Mouse (Mus musculus): Measurements from ENCODE around the gene Hba-x. TPM values are rescaled to one million over a fixed set of nuclear protein-coding genes. Genes with fewer than 3 reads are reported as not detected.

The Hba-x gene
- polyA plus RNA-seq, 1 experiment from 2014 or later, result 4,673 TPM

GRCm38 (mm10) chr11:32234816-32235485 is 41.2 kb upstream of the Hba-x start:
- Histone ChIP-seq H3K9me3 (ENCODE audit: control insufficient read depth, low read length) (no peaks in the 10 kb centered on the region), H3K9ac (ENCODE audit: low read depth, low read length) (no peak overlapping the region), H3K4me1 (replicated peaks; ENCODE audit: control insufficient read depth, insufficient read depth, low read length) (no peaks in the 10 kb centered on the region), H3K4me3 (ENCODE audit: low read depth, low read length) (no peak overlapping the region), H3K27ac (ENCODE audit: low read depth, low read length) (no peak overlapping the region), H3K27me3 (replicated peaks; ENCODE audit: control insufficient read depth, insufficient read depth, low read length) (no peaks in the 10 kb centered on the region), H3K36me3 (ENCODE audit: control insufficient read depth, insufficient read depth, low read length) (peaks cover 39% of the 10 kb centered on the region), H3K4me2 (no peak overlapping the region)
- 95% methylated on average over 6 of the region's 6 CpGs for WGBS
- ATAC-seq (replicated peaks; ENCODE audit: low FRiP score) (no peak), DNase-seq (ENCODE audit: low spot score) (no peak)

DNA sequence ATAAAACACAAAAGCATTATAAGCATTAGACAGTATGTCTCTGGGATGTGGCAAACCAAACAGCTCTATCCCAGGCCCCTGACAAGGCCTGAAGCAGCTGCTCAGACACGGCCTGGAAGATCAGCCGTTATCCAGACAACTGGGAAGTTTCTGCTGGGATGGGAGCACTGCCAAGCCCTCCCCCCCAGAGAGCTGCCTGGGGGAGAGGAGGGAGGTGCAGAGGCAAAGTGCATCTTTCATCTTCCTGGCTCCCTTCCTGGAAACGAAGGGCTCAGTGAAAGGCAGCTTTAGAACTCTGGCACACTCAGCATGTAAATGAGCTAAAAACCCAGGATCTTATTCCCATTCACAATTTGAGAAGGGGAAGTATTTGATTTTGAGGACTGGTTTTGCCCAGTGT is 40.6 kb upstream of the Hba-x start:
- Histone ChIP-seq H3K4me1 (replicated peaks; ENCODE audit: control insufficient read depth, insufficient read depth, low read length) (no peaks in the 10 kb centered on the region), H3K27ac (ENCODE audit: low read depth, low read length) (no peak overlapping the region), H3K36me3 (ENCODE audit: control insufficient read depth, insufficient read depth, low read length) (peaks cover 34% of the 10 kb centered on the region), H3K9me3 (ENCODE audit: control insufficient read depth, low read length) (no peaks in the 10 kb centered on the region), H3K9ac (ENCODE audit: low read depth, low read length) (no peak overlapping the region), H3K27me3 (replicated peaks; ENCODE audit: control insufficient read depth, insufficient read depth, low read length) (no peaks in the 10 kb centered on the region), H3K4me2 (no peak overlapping the region), H3K4me3 (ENCODE audit: low read depth, low read length) (no peak overlapping the region)
- ATAC-seq (replicated peaks; ENCODE audit: low FRiP score) (no peak), DNase-seq (ENCODE audit: low spot score) (no peak)
- WGBS, result 82% methylated on average over 3 of the region's 3 CpGs

GRCm38 (mm10) chr11:32236132-32236531 is 40.1 kb upstream of the Hba-x start:
- Histone ChIP-seq H3K9ac (ENCODE audit: low read depth, low read length) (no peak overlapping the region), H3K9me3 (ENCODE audit: control insufficient read depth, low read length) (no peaks in the 10 kb centered on the region), H3K27me3 (replicated peaks; ENCODE audit: control insufficient read depth, insufficient read depth, low read length) (no peaks in the 10 kb centered on the region), H3K4me1 (replicated peaks; ENCODE audit: control insufficient read depth, insufficient read depth, low read length) (no peaks in the 10 kb centered on the region; the same call in 1 of the 2 replicates), H3K4me2 (no peak overlapping the region), H3K4me3 (ENCODE audit: low read depth, low read length) (no peak overlapping the region), H3K36me3 (ENCODE audit: control insufficient read depth, insufficient read depth, low read length) (peaks cover 32% of the 10 kb centered on the region), H3K27ac (ENCODE audit: low read depth, low read length) (no peak overlapping the region)
- no peak for ATAC-seq (replicated peaks; ENCODE audit: low FRiP score)
- DNase-seq (ENCODE audit: low spot score), result no peak
- WGBS, result 91% methylated on average over 2 of the region's 2 CpGs

- DNase-seq (ENCODE audit: low spot score) (no peak), ATAC-seq (replicated peaks; ENCODE audit: low FRiP score) (no peak)
- Histone ChIP-seq H3K36me3 (ENCODE audit: control insufficient read depth, insufficient read depth, low read length) (peaks cover 25% of the 10 kb centered on the region), H3K4me1 (replicated peaks; ENCODE audit: control insufficient read depth, insufficient read depth, low read length) (no peaks in the 10 kb centered on the region; the same call in 1 of the 2 replicates), H3K9me3 (ENCODE audit: control insufficient read depth, low read length) (no peaks in the 10 kb centered on the region), H3K27ac (ENCODE audit: low read depth, low read length) (no peak overlapping the region), H3K4me3 (ENCODE audit: low read depth, low read length) (no peak overlapping the region), H3K27me3 (replicated peaks; ENCODE audit: control insufficient read depth, insufficient read depth, low read length) (no peaks in the 10 kb centered on the region), H3K4me2 (no peak overlapping the region), H3K9ac (ENCODE audit: low read depth, low read length) (no peak overlapping the region)
- WGBS, result 60% methylated on average over 9 of the region's 9 CpGs
Measured at GRCm38 (mm10) chr11:32236712-32237410, 39.3 kb upstream of the Hba-x start.

- Histone ChIP-seq H3K9me3 (ENCODE audit: control insufficient read depth, low read length) (no peaks in the 10 kb centered on the region), H3K4me3 (ENCODE audit: low read depth, low read length) (no peak overlapping the region), H3K4me1 (replicated peaks; ENCODE audit: control insufficient read depth, insufficient read depth, low read length) (peaks cover 4% of the 10 kb centered on the region), H3K4me2 (no peak overlapping the region), H3K27ac (ENCODE audit: low read depth, low read length) (no peak overlapping the region), H3K9ac (ENCODE audit: low read depth, low read length) (no peak overlapping the region), H3K27me3 (replicated peaks; ENCODE audit: control insufficient read depth, insufficient read depth, low read length) (no peaks in the 10 kb centered on the region), H3K36me3 (ENCODE audit: control insufficient read depth, insufficient read depth, low read length) (peaks cover 20% of the 10 kb centered on the region)
- DNase-seq (ENCODE audit: low spot score) (no peak), ATAC-seq (replicated peaks; ENCODE audit: low FRiP score) (no peak)
- WGBS, result 89% methylated on average over 3 of the region's 3 CpGs
Measured at GRCm38 (mm10) chr11:32237411-32237795, 38.8 kb upstream of the Hba-x start.

GRCm38 (mm10) chr11:32238093-32238860 is 37.9 kb upstream of the Hba-x start:
- no peak overlapping the region for H3K27ac ChIP-seq (ENCODE audit: low read depth, low read length)
- no peak overlapping the region for H3K4me2 ChIP-seq
- no peak overlapping the region for H3K9ac ChIP-seq (ENCODE audit: low read depth, low read length)
- peaks cover 12% of the 10 kb centered on the region for H3K4me1 ChIP-seq (replicated peaks; ENCODE audit: control insufficient read depth, insufficient read depth, low read length)
- 77% methylated on average over 5 of the region's 5 CpGs for WGBS
- no peaks in the 10 kb centered on the region for H3K9me3 ChIP-seq (ENCODE audit: control insufficient read depth, low read length)
- no peaks in the 10 kb centered on the region for H3K27me3 ChIP-seq (replicated peaks; ENCODE audit: control insufficient read depth, insufficient read depth, low read length)
- H3K4me3 ChIP-seq (ENCODE audit: low read depth, low read length), result no peak overlapping the region
- no peak for DNase-seq (ENCODE audit: low spot score)
- peak; percentile 42; the same call in 1 of the 2 replicates for ATAC-seq (replicated peaks; ENCODE audit: low FRiP score)
- peaks cover 14% of the 10 kb centered on the region for H3K36me3 ChIP-seq (ENCODE audit: control insufficient read depth, insufficient read depth, low read length)

DNA sequence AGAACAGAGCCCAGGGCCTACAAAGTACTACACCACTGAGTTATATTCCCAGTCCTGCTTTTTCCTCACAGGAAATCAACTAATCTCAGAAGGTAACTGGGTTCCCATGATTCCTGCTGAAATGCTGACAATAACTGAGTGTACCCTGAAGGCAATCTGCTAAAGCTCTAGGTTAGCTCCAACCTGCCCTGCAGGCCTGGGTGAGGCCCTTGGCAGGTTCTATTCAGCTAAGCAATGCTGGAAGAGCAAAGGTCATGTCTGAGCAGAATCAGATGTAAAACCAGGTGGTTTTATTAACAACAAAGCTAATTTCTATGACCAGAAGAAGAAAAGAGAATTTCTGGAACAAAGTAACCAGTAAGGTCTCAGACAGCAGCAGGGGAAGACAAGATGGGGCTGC is 34.8 kb upstream of the Hba-x start:
- no peak overlapping the region for H3K9ac ChIP-seq (ENCODE audit: low read depth, low read length)
- DNase-seq (ENCODE audit: low spot score) (no peak), ATAC-seq (replicated peaks; ENCODE audit: low FRiP score) (no peak)
- H3K36me3 ChIP-seq (ENCODE audit: control insufficient read depth, insufficient read depth, low read length), result peaks cover 4% of the 10 kb centered on the region
- H3K27me3 ChIP-seq (replicated peaks; ENCODE audit: control insufficient read depth, insufficient read depth, low read length), result no peaks in the 10 kb centered on the region
- H3K4me2 ChIP-seq, result no peak overlapping the region
- no peaks in the 10 kb centered on the region for H3K9me3 ChIP-seq (ENCODE audit: control insufficient read depth, low read length)
- peaks cover 35% of the 10 kb centered on the region for H3K4me1 ChIP-seq (replicated peaks; ENCODE audit: control insufficient read depth, insufficient read depth, low read length)
- H3K27ac ChIP-seq (ENCODE audit: low read depth, low read length), result peak overlapping the region; percentile 97
- no peak overlapping the region for H3K4me3 ChIP-seq (ENCODE audit: low read depth, low read length)

- DNase-seq (ENCODE audit: low spot score) (no peak), ATAC-seq (replicated peaks; ENCODE audit: low FRiP score) (peak; percentile 53)
- H3K4me1 ChIP-seq (replicated peaks; ENCODE audit: control insufficient read depth, insufficient read depth, low read length), result peaks cover 42% of the 10 kb centered on the region
- 86% methylated on average over 3 of the region's 3 CpGs for WGBS
- H3K27ac ChIP-seq (ENCODE audit: low read depth, low read length), result peak overlapping the region; percentile 97
- H3K36me3 ChIP-seq (ENCODE audit: control insufficient read depth, insufficient read depth, low read length), result peaks cover 3% of the 10 kb centered on the region
- no peak overlapping the region for H3K4me2 ChIP-seq
- no peaks in the 10 kb centered on the region for H3K9me3 ChIP-seq (ENCODE audit: control insufficient read depth, low read length)
- peak overlapping the region; percentile 23; the same call in 1 of the 2 replicates for H3K9ac ChIP-seq (ENCODE audit: low read depth, low read length)
- H3K27me3 ChIP-seq (replicated peaks; ENCODE audit: control insufficient read depth, insufficient read depth, low read length), result no peaks in the 10 kb centered on the region
- no peak overlapping the region for H3K4me3 ChIP-seq (ENCODE audit: low read depth, low read length)
Measured at GRCm38 (mm10) chr11:32242209-32242608, 34.0 kb upstream of the Hba-x start.
